Mouse (Mus musculus) R1 (cell line): ENCODE data around the gene Psph.

Experiments used
- DNase-seq: peaks from one replicate; pipeline ENCODE4 v3.0.0-alpha.2; 2018; ENCODE audit warnings: low read depth, low spot score

The Psph gene

GRCm38 (mm10) chr5:129731021-129731420 lies 56.2 kb downstream of the Psph start:
- DNase-seq: no peak

DNA sequence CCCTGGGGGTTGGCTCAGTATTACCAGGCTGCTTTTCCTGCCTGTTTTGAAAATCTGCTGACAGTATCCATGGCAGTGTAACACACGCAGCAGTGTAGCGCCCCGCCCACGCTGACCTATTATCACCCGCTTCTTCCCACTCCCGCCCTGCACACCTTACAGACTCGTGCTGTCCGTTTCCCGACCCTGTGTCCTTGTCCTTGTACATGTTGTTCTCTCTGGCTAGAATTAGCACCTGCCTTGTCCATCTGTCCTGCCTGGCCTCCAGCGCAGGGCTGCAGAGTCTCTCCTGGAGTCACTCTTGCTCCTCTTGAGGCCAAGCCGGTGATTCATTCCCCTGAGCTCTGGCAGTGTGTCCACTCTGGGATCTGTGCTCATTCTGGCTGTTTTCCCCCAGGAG lies 56.9 kb downstream of the Psph start:
- DNase-seq: peak; percentile 34

DNA sequence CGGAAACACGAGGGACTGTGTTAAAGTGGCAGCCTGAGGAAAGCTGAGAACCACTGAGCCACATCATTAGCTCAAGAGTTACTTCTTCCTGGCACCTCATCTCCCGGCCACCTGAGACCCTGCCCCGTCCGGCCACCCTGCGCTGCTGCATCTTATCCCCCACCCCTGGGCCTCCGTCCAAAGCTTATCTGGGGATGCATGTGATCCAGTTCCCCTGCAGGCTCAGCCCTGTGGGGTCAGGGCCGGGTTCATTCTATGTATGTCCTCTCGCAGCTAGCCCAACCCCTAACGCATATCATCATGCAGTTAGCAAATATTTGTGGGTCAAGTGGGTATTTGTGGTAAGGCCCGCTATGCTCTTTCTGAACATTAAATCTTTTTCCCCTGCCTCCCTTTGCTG lies 58.0 kb downstream of the Psph start:
- no peak for DNase-seq

GRCm38 (mm10) chr5:129726784-129727183 lies 60.5 kb downstream of the Psph start:
- peak; percentile 62 for DNase-seq

DNA sequence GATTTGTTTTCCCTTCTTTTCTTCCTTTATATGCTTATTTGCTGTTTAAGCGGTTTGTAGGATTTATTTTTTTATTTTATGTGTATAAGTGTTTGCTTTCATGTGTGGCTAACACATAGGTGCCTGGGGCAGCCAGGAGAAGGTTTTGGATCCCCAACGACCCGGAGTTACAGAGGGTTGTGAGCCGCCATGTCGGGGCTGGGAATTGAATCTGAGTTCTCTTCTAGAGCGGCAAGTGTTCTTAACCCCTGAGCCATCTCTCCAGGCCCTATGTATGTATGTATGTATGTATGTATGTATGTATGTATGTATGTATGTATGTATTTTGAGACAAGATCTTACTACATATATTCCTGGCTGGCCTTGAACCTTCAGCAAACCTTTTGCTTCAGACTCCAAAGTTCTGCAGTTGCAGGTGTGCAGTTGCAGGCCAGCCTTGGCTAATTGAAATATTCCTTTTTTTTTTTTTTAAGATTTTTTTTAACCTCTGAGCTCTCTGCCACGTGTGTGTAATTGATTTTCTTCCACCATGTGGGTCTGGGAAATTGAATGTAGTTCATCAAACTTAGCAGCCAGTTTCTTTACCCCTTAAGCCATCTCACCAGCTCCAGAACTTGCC lies 61.4 kb downstream of the Psph start:
- peak; percentile 25 for DNase-seq

DNA sequence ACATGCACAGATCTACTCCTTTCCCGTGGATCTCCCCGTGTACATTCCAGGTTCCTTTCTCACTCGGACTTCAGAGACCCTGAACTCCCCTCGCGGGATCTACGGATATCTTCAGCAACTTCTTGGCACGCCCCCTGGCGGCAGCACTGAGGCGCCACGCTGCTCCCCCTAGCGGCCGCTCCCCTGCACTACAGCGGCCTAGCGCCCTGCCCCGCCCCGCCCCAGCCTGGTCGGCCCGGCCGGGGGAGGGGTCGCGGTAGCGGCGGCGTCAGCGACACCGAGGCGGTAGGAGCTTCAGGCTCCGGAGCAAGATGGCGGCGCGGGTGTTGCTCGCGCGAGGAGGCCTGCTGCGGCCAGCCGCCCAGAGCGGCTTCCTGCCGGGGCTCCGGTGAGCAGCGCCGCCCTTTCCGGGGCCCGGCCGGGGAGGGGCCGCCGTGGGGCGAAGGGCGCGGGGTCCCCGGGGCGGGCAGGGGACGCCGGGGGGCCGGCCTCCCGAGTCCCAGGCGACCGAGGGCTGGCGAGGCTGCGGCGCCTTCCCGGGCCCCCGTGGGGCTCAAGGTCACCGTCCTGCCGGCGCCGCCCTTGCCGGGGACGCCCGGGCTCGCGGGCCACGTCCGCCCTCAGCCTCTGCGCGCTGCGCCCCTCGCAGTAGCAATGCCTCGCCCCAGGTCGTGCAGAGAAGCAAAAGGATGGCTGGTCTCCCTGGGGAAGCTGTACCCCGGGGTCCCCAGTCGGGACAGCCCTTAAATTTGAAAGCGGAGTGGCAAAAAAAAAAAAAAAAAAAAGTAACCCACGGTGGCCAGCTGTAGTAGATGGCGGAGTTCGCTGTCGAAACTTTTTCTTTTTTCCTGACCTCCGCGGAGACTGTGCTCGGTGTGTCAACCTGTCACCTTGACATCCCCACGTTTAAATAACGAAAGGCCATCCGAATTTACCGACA lies 62.1 kb downstream of the Psph start, which contains the start of gene Nipsnap2:
Nipsnap2 (plus strand) TSS at position 230 of the 940 bp plus-strand sequence.
- DNase-seq: peak; percentile 92

- DNase-seq: no peak
Measured at GRCm38 (mm10) chr5:129724268-129724667, 63.0 kb downstream of the Psph start.

DNA sequence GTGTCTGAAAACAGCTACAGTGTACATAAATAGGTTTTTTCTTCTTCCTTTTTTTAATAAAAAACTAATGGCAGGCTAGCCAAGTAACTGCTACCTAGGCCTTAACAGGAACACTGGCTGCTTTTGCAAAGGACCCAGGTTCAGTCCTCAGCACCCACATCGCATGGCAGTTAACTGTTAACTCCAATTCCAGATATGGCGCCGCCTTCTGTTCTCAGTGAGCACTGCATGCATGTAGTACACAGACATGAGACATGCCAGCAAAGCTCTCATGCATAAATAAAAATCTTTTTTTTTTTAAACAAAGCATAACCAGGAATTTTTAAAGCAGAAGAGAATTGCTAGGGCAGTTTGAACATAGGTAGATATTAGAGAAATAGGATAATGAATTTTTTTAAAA lies 67.1 kb downstream of the Psph start:
- no peak for DNase-seq

GRCm38 (mm10) chr5:129717016-129717415 lies 70.2 kb downstream of the Psph start:
- peak; percentile 70 for DNase-seq
